Mouse (Mus musculus) heart, postnatal 0 days (tissue): ENCODE data around the gene Nxpe5.

Source experiments
- CTCF ChIP-seq: IDR thresholded peaks from 2 replicates; pipeline ENCODE4 v1.5.1; 2016; ENCODE audit warnings: antibody characterized with exemption, control low read depth, low read depth
- EP300 ChIP-seq: IDR thresholded peaks from 2 replicates; pipeline ENCODE4 v1.6.1; 2016; ENCODE audit warnings: antibody characterized with exemption, low read depth

- TF ChIP-seq CTCF (no peak), EP300 (no peak)
Observed at GRCm38 (mm10) chr5:138279585-138280424, 54.1 kb downstream of the Nxpe5 start, which contains the start of the genes Gm43720, Gpc2 and Stag3.
